Mouse (Mus musculus): ENCODE results near the gene Ank2.

- TF ChIP-seq TAL1 (IDR thresholded peaks at IDR 0.05; ENCODE audit: low read length) (no peak), GATA1 (IDR thresholded peaks at IDR 0.05; ENCODE audit: low read length) (no peak)
Measured at GRCm38 (mm10) chr3:127363512-127363911, 135.6 kb downstream of the Ank2 start.
